Mouse (Mus musculus) testis, adult 2 months (tissue): ENCODE results near the gene Mnt.

ENCODE experiments used
- CTCF ChIP-seq: fragments of 200-500 bp; IDR thresholded peaks from 2 replicates; pipeline ENCODE4 v1.5.1; 2012; ENCODE audit warnings: low read depth, mild to moderate bottlenecking, inconsistent platforms, low read length, moderate library complexity; ENCODE audit not compliant: control insufficient read depth, insufficient read depth, insufficient replicate concordance
- POLR2A ChIP-seq: fragments of 200-500 bp; IDR thresholded peaks from 2 replicates; pipeline ENCODE4 v1.6.1; 2012; ENCODE audit warnings: low read depth, mild to moderate bottlenecking, inconsistent platforms, low read length, moderate library complexity; ENCODE audit not compliant: control insufficient read depth

DNA sequence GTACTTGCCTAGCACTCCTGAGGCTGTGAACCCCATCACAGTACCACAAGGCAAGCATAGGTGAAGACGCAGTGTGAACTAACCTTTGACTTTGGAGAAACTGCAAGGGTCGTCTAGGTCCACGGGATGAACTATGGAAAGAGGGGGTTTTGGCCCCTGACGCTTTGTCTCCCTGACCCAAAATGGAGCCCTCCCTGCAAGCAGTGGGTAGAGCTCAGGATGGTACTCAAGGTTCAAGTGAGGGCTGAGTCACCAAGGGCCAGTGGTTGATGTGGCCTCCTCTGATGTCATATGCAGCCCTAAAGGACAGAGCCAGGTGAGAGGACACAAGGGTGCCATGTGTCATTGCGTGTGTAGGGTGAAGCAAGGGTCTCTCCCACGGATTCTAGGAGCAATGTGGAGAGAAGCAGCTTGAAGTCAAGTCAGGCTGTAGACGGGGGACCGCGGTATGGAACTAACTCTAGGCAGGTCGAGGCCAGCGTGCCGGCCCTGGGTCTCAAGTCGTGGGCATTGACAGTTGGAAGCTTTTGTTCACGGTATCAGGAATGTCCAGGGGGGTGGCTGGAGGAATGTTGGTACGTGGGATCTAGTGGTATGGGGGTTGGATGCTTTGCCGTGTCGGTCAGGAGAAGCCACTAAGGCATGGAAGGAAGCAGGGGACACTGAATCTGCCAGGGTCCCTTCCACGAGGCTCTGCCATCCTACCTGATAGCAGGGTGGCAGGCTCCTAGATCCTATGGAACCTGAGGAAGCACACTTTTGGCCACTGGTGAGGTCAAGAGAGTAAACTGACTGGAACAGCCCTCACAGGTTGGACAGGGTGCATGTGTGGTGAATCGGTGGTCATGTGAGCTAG lies 9.4 kb downstream of the Mnt start:
- no peak for TF ChIP-seq CTCF
- TF ChIP-seq POLR2A = no peak
